Mouse (Mus musculus) cortical plate, adult 2 months (tissue): ENCODE data around the gene Cblc. TPM values are rescaled to one million over a fixed set of nuclear protein-coding genes. Genes with fewer than 3 reads are reported as not detected.

Source experiments
- H3K27ac ChIP-seq: fragments of 200-500 bp; 2 replicates; pipeline ENCODE4 v1.5.1; 2012; ENCODE audit warnings: low read length, control low read depth, inconsistent platforms; ENCODE audit not compliant: insufficient read depth
- H3K4me1 ChIP-seq: fragments of 200-500 bp; 2 replicates; pipeline ENCODE4 v1.6.1; 2011; ENCODE audit warnings: low read length; ENCODE audit not compliant: control insufficient read depth, insufficient read depth
- H3K4me3 ChIP-seq: fragments of 200-500 bp; 2 replicates; pipeline ENCODE4 v1.5.1; 2011; ENCODE audit warnings: mild to moderate bottlenecking, low read length, control low read depth; ENCODE audit not compliant: insufficient read depth
- CTCF ChIP-seq: fragments of 200-500 bp; IDR thresholded peaks from 2 replicates; pipeline ENCODE4 v1.5.1; 2011; ENCODE audit warnings: mild to moderate bottlenecking, control low read depth, low read length; ENCODE audit not compliant: insufficient read depth; ENCODE audit errors: extremely low read depth
- POLR2A ChIP-seq: fragments of 200-500 bp; IDR thresholded peaks from 2 replicates; pipeline ENCODE4 v1.6.1; 2011; ENCODE audit warnings: mild to moderate bottlenecking, low read length, control low read depth; ENCODE audit not compliant: insufficient read depth; ENCODE audit errors: extremely low read depth
- polyA plus RNA-seq: library from polyadenylated mRNA; depleted of rRNA; stranded (reverse); fragments of >200 nt; gene quantifications from 2 replicates; pipeline ENCODE4 v1.2.3, GENCODE M21; 2012

The Cblc gene
- polyA plus RNA-seq, 1 experiment: not detected

DNA sequence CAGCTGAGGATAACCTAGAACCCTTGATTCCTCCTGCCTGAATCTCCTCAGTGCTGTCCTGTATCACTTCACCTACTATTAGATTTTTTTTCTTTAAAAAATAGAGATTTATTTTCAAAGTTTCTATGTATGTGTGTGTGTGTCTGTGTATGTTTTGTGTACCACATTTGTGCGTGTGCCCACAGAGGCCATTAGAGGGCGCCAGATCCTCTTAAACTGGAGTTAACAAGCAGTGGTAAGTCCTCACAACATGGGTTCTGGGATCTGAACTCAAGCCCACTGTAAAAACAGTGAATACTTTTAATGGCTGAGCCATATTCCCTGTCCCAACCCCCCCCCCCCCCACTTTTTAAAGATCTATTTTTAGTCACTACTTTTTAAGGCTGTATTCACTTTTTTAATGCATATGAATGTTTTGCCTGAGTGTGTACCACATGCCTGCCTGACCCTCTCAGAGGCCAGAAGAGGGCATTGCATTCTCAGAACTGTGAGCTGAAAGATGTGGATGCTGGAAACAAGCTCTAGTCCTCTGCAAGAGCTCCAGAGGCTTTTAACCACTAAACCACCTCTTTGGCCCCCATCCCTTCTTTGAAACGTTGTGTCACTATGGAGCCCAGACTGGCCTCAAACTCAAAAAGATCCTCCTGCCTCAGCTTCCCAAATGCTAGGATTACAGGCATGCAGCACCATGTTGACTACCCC lies 23.9 kb upstream of the Cblc start:
- TF ChIP-seq CTCF (no peak), POLR2A (no peak)
- no peak overlapping the region for H3K4me3 ChIP-seq
- H3K27ac ChIP-seq: no peak overlapping the region
- H3K4me1 ChIP-seq: peaks cover 1% of the 10 kb centered on the region; the same call in 1 of the 2 replicates

DNA sequence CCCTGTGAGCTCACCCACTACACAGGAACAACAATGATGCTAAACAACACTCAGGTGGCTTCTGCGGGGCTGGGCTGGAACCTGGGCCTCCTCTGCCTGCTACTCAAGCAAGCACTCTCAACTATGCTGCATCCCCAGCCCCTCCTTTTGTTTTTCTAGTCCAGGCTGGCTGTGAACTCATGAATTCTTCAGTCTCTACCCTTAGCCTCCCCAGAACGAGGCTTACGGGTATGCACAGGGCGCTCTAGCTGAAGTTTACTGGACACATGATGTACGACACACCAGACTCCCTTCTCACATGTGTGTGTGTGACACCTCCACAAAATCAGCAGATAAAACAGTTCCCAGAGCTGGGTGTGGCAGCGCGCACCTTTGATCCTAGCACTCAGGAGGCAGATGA lies 22.3 kb upstream of the Cblc start:
- Histone ChIP-seq H3K27ac (no peak overlapping the region), H3K4me3 (no peak overlapping the region), H3K4me1 (peaks cover 1% of the 10 kb centered on the region; the same call in 1 of the 2 replicates)
- no peak for TF ChIP-seq CTCF
- TF ChIP-seq POLR2A: no peak

DNA sequence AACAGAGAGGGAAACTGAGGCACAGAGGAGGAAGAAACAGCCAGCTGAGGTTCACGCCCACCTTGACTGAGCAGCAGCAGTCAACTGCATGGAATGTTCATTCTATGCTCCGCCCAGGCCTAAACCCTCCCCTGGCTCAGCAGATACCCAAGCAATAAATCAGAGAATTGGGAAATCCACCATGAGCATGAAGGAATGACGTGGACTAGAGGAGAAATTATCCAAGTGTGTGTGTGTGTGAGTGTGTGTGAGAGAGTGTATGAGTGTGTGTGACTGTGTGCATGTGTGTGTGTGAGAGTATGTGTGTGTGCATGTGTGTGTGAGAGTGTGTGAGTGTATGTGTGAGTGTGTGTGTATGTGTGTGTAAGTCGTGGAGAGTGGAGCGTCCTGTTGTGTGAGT lies 21.8 kb upstream of the Cblc start:
- peaks cover 1% of the 10 kb centered on the region; the same call in 1 of the 2 replicates for H3K4me1 ChIP-seq
- TF ChIP-seq POLR2A (no peak), CTCF (no peak)
- no peak overlapping the region for H3K4me3 ChIP-seq
- no peak overlapping the region for H3K27ac ChIP-seq

DNA sequence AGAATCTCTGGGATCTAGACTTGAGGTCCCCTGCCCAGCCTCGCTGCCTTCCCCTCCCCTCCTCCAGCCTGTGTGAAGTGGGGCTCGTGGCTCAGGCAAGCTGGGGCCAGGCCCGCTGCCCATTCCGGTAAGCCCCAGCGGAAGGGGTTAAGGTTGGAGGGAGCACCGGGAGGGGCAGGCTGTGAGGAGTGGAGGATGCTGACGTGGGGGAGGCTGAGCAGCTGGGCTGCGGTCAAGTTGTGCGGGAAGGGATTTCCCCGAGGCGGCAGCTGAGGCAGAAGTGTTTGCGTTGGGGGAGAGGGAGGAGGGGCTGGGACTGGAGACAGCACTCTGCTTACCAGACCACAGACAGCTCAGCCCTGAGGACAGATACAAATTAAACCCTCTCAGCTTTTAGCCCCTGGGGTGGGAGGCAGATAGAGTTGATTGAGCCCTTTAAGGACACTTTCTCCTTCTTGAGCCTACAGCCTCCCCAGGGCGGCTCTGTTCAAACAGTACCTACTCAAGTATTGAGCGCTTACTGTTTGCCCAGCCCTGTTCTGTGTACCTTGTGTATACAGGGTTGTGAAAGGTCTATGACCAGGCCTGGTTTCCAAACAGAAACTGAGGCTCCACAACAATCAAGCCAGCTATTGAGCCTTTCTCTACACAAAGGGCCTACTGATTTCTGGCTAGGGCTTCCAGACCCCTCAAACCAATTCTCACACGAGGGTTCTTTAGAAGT lies 20.9 kb upstream of the Cblc start:
- H3K4me3 ChIP-seq: no peak overlapping the region
- H3K27ac ChIP-seq: no peak overlapping the region
- H3K4me1 ChIP-seq: peaks cover 1% of the 10 kb centered on the region; the same call in 1 of the 2 replicates
- TF ChIP-seq POLR2A: no peak
- TF ChIP-seq CTCF: no peak

DNA sequence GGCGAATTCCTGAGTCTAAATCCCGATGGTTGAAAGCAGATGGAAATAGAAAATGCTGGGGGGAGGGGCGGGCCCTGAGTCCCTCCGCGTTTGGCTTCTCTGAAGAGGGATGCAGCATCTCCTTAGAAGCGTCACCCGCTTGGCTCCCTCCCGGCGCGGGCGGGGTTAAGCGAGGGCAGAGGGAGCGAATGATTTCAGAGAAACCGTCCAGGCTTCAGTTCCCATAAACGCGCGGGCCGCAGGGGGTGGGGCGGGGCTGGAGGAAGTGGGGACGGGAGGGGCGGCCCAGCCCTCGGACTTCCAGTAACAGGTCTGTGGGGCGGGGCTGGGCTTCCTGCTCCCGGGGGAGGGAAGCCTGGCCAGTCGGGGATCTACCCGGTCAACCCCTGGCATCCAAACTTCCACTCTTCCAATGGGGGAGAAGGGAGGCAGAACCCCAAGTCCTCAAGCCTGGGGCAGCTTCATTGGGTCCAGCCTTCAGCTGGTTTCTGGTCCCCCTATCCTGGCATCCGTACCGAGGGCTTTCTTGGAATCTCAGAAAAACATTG lies 19.7 kb upstream of the Cblc start:
- Histone ChIP-seq H3K4me3 (peak overlapping the region; percentile 13; the same call in 1 of the 2 replicates), H3K27ac (no peak overlapping the region), H3K4me1 (peaks cover 1% of the 10 kb centered on the region; the same call in 1 of the 2 replicates)
- no peak for TF ChIP-seq CTCF
- TF ChIP-seq POLR2A: no peak

DNA sequence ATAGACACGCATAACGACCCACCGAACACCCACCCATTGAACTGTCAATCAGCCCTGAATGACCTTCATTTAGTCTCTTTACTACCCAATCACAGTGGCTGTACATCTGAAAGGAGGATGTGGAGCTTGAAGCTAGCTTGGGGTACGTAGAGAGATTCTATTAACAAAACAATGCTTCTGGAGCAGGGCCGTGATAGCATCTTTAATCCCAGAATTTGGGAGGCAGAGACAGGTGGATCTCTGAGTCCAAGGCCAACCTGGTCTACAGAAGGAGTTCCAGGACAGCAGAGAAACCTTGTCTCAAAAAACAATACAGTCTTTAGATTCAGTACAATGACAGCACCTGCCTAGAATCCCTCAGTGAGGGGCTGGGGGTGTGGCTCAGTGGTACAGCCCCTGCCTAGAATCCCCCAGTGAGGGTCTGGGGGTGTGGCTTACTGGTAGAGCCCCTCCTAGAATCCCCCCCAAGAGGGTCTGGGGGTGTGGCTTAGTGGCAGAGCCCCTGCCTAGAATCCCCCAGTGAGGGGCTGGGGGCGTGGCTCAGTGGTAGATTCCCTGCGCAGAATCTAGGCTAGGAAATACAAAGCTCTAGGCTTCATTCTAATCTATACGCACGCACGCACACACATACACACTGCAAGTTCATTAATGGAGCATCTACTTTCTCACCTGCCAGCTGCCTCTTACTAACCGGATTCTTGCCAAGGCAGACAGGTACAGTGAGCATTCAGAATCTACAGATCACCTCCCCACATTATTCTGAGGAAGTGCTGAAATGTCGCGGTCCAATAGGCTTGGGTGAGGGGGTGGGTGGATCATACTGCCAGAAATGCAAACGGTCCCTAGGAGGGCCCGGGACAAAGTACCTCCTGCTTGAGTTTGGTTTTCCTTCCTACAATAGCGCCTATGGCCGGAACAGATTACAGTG lies 19.0 kb upstream of the Cblc start:
- Histone ChIP-seq H3K4me1 (peaks cover 1% of the 10 kb centered on the region; the same call in 1 of the 2 replicates), H3K27ac (no peak overlapping the region), H3K4me3 (0 out of 2 replicates have a peak overlapping the region, but pooled peaks have one; percentile 13)
- TF ChIP-seq POLR2A (no peak), CTCF (no peak)

DNA sequence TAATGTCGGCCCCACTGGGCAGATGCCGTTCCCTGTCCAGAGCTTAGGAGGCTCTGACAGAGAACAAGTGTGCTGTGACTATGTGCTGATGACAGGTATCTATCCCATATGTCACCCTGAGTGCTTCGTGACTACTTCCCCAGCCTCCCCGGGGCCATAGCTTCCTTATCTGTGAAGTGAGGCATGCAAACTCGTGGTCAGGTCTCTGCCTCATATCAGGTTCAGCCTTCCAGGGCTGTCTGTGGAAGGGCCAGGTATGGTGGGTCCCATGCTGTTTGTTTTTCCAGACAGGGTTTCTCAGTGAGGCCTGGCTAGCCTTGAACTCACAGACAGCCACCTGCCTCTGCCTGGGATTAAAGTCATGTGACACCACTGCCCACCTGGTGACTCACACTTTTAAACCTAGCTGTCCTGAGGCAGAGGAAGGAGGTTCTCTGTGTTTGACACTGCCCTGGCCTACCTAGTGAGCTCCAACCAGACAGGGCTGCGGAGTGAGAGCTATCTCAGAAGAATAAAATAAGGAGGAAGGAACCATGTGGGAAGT lies 17.0 kb upstream of the Cblc start:
- Histone ChIP-seq H3K4me3 (no peak overlapping the region), H3K4me1 (peaks cover 3% of the 10 kb centered on the region; the same call in 1 of the 2 replicates), H3K27ac (no peak overlapping the region)
- TF ChIP-seq POLR2A: no peak
- TF ChIP-seq CTCF: no peak

DNA sequence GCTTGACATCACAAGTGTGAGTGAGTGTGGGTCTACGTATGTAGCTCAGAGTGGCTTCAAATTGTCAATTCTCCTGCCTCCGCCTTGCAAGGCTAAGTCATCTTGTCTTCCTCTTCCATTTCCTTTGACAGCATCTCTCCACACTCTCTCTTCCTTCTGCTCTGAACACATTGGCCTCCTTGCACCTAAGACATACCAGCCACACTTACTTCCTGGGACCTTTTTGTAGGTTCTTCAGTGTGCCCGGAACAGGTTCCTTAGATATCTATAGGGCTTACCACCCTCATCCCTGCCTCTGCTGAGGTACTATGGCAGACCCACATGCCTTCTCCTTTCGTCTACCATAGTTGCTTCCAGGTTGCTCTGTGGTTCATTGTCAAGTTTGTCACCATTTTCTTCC lies 16.6 kb upstream of the Cblc start:
- Histone ChIP-seq H3K4me3 (no peak overlapping the region), H3K4me1 (peaks cover 3% of the 10 kb centered on the region; the same call in 1 of the 2 replicates)
- no peak for TF ChIP-seq POLR2A
- no peak for TF ChIP-seq CTCF

More for the DNA sequence above, 16.6 kb upstream of the Cblc start:
- H3K27ac ChIP-seq: no peak overlapping the region
